Comparison of ENCODE assay signal across 14 mouse cellular contexts in the genomic region with DNA sequence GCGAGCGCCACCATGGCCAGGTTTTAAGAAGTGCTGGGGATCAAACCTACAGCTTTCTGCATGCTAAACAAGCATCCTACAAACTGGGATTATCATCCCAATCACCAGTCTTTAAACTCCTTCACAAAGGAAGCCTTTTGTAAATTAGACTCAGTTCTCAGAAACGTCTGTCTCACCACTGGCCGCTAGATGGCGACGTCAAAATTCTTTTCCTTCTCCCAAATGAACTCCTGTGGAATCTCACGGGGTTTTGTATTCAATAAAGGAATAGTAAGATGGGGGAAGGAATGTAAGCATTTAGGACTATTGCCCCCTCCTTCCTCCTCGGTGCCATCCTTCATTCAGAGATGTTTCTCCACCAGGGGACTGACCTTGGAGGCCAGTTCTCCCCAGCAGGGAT. TPM values are rescaled to one million over a fixed set of nuclear protein-coding genes. Genes with fewer than 3 reads are reported as not detected.
DNase-seq lines count a peak whose midpoint lies in the region; ATAC-seq and TF ChIP-seq lines count a peak whose summit lies in the region.
"Not testable (repeated sequence)": the region's sequence is repeated elsewhere in the genome, so short reads cannot be mapped to it uniquely, and the experiment has no call there.
"Had no signal": no experiment of that assay in that cellular context is flagged by ENCODE, and none has a peak within 500 bp of the region (broad histone marks: within the 10 kb centered on the region; RNA-seq: fewer than 3 reads in every experiment).

No protein-coding gene starts in this region.

- H3K9me3 ChIP-seq in kidney, postnatal 0 days (replicated peaks; ENCODE audit: low read length); midbrain, embryonic 11.5 days (ENCODE audit: control insufficient read depth, low read length): not testable (repeated sequence)

- not testable (repeated sequence) for H3K27ac ChIP-seq in kidney, postnatal 0 days; midbrain, embryonic 11.5 days (ENCODE audit: low read depth, low read length)

- DNase-seq in CD4-positive, CD25-positive, alpha-beta regulatory T cell, adult 2 months (ENCODE audit: low read depth, low spot score): peak; percentile 26
- DNase-seq in adrenal gland, postnatal 25 days: peak; percentile 47
- peak; percentile 34 for DNase-seq in embryo, embryonic 11.5 days (ENCODE audit: low read depth, low spot score)
- DNase-seq in heart, postnatal 10 days: peak; percentile 44 to 75
- DNase-seq in kidney, postnatal 0 days (ENCODE audit: low spot score): peak; percentile 65
- DNase-seq in left cerebral cortex, postnatal 4 days: peak; percentile 61
- DNase-seq in midbrain, embryonic 11.5 days (ENCODE audit: low spot score, missing footprints): peak; percentile 90
- peak; percentile 15 for DNase-seq in splenic B cell, adult 2 months (ENCODE audit: low read depth, low spot score)

- H3K27me3 ChIP-seq in kidney, postnatal 0 days (ENCODE audit: insufficient read depth, low read length); midbrain, embryonic 11.5 days (ENCODE audit: control insufficient read depth, insufficient read depth, low read length); splenic B cell, adult 2 months (ENCODE audit: control insufficient read depth, insufficient read depth, low read length, poor library complexity, severe bottlenecking): not testable (repeated sequence)

- not testable (repeated sequence) for H3K4me2 ChIP-seq in kidney, postnatal 0 days (ENCODE audit: low read length); midbrain, embryonic 11.5 days

- WGBS in kidney, postnatal 0 days: 8% methylated on average over 8 of the region's 8 CpGs
- 4% methylated on average over 8 of the region's 8 CpGs for WGBS in midbrain, embryonic 11.5 days

- H3K36me3 ChIP-seq in kidney, postnatal 0 days (ENCODE audit: insufficient read depth, low read length); midbrain, embryonic 11.5 days (ENCODE audit: control insufficient read depth, insufficient read depth, low read length); splenic B cell, adult 2 months (ENCODE audit: control insufficient read depth, insufficient read depth, low read length, poor library complexity, severe bottlenecking): not testable (repeated sequence)

- not testable (repeated sequence) for H3K4me3 ChIP-seq in kidney, postnatal 0 days (replicated peaks; ENCODE audit: low read depth, low read length); midbrain, embryonic 11.5 days (ENCODE audit: low read depth, low read length)

- intact Hi-C loops in heart, postnatal 10 days (cut with DNase I); left cerebral cortex, postnatal 4 days (cut with DNase I): not testable (repeated sequence)

- H3K4me1 ChIP-seq in kidney, postnatal 0 days (replicated peaks; ENCODE audit: insufficient read depth, low read length); midbrain, embryonic 11.5 days (ENCODE audit: control insufficient read depth, insufficient read depth, low read length): not testable (repeated sequence)

- H3K9ac ChIP-seq in kidney, postnatal 0 days (ENCODE audit: low read depth, low read length); midbrain, embryonic 11.5 days (ENCODE audit: low read length): not testable (repeated sequence)

- TF ChIP-seq CTCF in kidney, postnatal 0 days (IDR thresholded peaks at IDR 0.05; ENCODE audit: low read depth): peak; percentile 65

- ATAC-seq in kidney, postnatal 0 days (replicated peaks; ENCODE audit: low FRiP score, low read depth); midbrain, embryonic 11.5 days (ENCODE audit: low FRiP score): not testable (repeated sequence)

RNA-seq across cellular contexts. Expression of gene Gm7697, which starts 26.8 kb away (rescaled TPM):
- total RNA-seq in adrenal gland, postnatal 25 days (2021): not detected in 2 replicates
- total RNA-seq in heart, postnatal 10 days (2021): not detected
- polyA plus RNA-seq in kidney, postnatal 0 days (2015; fragmentation: Nextera tagmentation; extraction: Ambion mirVana): not detected in 2 replicates
- total RNA-seq in left cerebral cortex, postnatal 4 days (2021): not detected
- polyA plus RNA-seq in midbrain, embryonic 11.5 days (2014; fragmentation: Nextera tagmentation; extraction: Ambion mirVana): not detected in 2 replicates
- total RNA-seq: gastrocnemius, postnatal 4 days; megakaryocyte-erythroid progenitor cell, adult 5-6 weeks had no signal
- polyA plus RNA-seq: erythroblast, embryonic 14.5 days; hindbrain, embryonic 15.5 days; limb, embryonic 12.5 days; stomach, embryonic 16.5 days had no signal

Comparison
In these comparisons a context has a peak if more than half of its experiments do, and no peak if none do; other contexts are left out.
1. DNase-seq: peak in every context shown above with its lines; median percentile 90 in midbrain, embryonic 11.5 days; 65 in kidney, postnatal 0 days; 61 in left cerebral cortex, postnatal 4 days; 60 in heart, postnatal 10 days; 47 in adrenal gland, postnatal 25 days; 34 in embryo, embryonic 11.5 days; 26 in CD4-positive, CD25-positive, alpha-beta regulatory T cell, adult 2 months; 15 in splenic B cell, adult 2 months.